Mouse (Mus musculus): ENCODE results near the gene Dpf3.

The Dpf3 gene

DNA sequence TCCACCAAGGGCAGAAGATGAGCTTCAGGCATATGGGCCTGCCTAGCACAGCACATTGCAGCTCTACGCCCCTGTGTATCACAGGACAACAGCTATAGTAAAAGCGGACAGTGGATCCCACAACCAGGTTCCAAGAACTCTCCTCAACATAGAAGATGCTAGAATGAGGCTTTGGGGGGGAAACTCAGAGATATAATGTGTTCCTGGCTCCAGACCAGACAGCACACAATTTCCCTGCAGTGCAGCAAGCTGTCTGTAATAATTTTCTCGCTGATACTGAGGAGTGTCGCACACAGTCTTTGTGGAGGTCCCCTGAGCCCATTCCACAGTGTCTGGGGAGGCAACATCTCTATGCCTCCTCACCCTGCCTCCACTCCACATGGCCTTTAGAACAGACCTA lies 146.6 kb downstream of the Dpf3 start:
- CTCF ChIA-PET, result no interaction called here

DNA sequence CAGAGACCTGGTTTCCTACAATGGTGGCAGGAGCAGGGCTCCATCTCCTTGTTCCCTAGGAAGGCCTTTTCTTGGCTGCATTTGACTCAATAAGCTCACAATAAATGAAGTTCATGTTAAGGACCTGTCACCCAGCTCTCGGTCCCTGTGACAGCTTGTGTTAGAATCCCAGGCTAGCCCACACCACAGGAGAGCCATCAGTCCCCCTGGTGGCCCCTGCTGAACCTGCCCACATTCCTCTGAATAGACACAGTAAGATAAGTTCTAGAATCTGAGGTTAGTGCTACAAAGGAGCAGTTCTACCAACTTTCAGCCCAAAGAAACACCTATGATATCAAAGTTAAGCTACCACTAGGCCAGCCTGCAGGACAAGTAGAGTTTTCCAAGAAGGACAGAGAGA lies 149.2 kb downstream of the Dpf3 start:
- CTCF ChIA-PET, result no interaction called here

DNA sequence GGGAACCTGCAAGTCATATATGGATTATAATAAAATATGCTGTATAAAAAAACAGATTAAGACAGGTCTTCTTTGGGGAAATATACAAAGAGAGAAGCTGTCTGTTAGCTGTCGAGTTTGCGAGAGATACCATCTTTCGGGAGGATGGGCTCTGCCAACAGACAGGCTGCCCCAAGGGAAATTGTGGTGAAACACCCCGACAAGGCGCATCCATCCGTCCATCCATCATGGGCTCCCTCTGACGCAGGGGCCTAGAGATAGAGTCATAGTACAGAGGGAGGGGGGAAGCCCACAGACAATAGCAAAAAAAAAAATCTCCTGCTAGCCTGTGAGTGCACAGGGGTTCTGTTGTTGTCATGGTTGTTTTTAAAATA lies 149.8 kb downstream of the Dpf3 start:
- CTCF ChIA-PET, result no interaction called here

GRCm38 (mm10) chr12:83337077-83337775 lies 150.3 kb downstream of the Dpf3 start:
- CTCF ChIA-PET, result no interaction called here

- CTCF ChIA-PET, result no interaction called here
Measured at GRCm38 (mm10) chr12:83330056-83330455, 157.5 kb downstream of the Dpf3 start.

DNA sequence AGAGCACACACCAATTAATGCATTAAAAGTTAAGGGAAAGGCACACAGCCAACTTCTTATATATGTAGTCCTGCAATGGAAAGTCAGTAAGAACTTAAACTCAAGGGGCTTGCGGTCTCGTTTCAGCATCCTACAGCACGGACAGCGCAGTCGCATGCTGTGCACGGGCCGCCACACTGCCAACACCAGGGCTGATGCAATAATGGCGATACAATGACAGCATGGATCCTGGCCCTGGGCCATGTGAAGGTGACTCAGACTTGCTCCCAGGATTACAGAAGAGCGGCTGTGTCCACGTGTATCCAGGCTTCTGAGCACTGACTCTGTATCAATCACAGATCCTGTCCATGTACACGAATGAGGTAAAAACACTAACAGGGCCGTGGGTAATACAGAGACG lies 158.6 kb downstream of the Dpf3 start:
- CTCF ChIA-PET, result no interaction called here

DNA sequence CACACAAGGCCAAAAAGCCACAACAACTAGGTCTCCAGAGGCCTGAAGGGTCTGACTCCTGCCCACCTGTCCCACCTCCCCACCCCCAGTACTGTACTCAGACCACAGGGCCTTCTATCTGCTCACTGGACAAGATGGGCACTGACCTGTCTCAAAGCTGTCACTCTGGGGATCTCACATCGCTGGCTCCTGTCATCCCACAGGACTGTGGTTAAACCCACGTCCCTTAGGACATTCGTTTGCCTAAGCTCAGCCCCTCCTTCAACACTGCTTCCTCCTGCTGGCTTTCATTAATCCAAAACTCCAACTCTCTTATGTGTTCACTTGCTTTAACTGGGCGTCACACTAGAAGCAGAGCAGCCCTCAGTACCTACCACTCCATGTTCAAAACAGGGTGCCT lies 159.0 kb downstream of the Dpf3 start:
- CTCF ChIA-PET, result no interaction called here

DNA sequence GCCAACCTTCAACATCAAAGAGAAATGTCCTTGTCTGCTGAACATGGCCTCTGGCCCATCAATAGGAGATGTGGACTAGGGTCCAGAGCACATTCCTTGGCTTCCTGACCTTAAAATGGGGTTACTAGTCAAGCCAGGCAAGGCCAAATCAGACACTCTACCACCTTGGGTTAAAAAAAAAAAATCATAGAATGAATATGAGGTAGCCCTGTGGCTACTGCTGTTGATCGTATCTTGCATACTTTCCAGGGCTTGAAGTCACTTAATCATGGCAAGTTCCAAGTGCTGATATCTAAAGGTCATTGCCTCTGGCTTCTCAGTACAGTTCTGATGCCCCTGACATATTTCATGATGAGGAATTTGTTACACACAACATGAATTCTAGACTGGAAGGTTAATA lies 160.1 kb downstream of the Dpf3 start:
- CTCF ChIA-PET, result no interaction called here

GRCm38 (mm10) chr12:83320725-83321124 lies 166.8 kb downstream of the Dpf3 start:
- CTCF ChIA-PET, result no interaction called here

DNA sequence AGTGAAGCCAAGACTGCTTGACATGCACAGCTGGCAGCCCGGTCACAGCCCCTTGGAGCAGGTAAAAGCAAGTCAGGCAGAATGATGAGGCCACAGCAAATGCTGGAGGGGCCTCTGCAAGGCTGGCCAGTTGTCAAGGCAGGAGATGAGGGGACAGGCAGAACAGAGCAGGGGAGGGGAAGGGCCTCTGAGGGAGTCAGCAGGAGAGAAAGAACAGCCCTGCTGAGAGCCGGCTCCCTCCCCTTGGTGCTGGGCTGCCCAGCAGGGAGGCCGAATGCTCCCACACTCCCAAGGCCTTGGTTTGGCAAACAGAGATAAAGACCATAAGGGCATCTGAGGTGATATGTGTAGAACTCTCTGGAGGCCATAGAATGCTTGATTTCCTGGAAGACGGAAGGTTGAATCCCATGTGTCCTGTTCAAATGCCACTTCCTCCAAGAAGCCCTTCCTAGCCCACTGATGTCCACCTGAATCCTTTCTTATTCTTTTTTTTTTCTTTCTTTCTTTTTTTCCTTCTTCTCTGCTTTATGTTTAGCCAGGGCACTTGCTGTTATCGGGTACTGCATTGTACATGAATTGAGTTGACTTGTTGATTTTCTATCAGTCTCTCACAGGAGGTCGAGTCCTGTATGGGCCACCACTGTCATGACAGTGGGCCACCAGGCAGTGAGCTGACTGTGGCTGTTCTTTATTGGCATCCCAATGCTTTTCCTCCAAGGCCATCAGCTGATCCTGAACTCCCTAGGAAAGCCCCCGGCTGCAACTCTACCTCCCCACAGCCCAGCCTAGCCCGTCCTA lies 169.7 kb downstream of the Dpf3 start:
- CTCF ChIA-PET, result no interaction called here

DNA sequence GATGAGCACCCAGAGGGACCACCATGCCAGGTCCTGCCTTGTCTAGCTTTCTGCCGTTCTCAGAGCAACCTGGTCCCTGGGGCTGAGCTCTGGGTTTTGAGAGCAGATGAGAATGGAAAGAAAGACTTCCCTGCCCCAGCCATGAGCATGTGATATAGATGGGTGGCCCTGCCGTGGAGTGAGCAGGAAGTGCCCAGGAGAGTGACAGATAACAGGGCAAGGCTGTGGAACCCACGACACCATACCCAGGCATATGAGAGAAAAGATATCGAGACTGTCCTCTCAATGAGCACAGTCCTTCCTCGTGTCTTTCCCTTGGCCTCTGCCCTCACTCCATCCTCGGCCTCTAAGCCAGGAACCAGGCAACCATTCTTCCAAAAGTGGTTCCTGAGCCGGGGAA lies 172.8 kb downstream of the Dpf3 start:
- CTCF ChIA-PET, result interaction anchor here (0.6 kb wide), 1 partner anchor 15 kb away, joined by 3 read pairs; no protein-coding TSS in a partner anchor

DNA sequence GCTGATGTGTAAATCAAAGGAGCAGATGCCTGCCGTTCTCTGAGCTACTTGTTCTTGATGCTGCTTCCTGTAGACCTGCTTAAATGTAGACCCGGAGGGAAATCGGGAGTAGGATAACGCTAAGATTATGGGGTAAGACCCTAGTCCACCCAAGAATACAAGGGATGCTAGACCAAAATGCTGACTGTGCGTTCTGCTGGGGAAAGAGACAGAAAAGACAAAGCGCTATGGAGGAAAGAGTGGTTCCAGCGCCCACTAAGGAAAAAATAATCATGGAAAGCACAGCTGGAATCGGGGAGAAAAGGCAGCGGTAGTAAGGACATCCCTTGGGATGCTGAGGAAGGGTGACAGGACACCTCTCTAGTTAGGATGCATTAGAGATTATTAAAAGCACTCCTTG lies 174.7 kb downstream of the Dpf3 start:
- CTCF ChIA-PET, result no interaction called here

GRCm38 (mm10) chr12:83310567-83310966 lies 176.9 kb downstream of the Dpf3 start:
- CTCF ChIA-PET, result no interaction called here

DNA sequence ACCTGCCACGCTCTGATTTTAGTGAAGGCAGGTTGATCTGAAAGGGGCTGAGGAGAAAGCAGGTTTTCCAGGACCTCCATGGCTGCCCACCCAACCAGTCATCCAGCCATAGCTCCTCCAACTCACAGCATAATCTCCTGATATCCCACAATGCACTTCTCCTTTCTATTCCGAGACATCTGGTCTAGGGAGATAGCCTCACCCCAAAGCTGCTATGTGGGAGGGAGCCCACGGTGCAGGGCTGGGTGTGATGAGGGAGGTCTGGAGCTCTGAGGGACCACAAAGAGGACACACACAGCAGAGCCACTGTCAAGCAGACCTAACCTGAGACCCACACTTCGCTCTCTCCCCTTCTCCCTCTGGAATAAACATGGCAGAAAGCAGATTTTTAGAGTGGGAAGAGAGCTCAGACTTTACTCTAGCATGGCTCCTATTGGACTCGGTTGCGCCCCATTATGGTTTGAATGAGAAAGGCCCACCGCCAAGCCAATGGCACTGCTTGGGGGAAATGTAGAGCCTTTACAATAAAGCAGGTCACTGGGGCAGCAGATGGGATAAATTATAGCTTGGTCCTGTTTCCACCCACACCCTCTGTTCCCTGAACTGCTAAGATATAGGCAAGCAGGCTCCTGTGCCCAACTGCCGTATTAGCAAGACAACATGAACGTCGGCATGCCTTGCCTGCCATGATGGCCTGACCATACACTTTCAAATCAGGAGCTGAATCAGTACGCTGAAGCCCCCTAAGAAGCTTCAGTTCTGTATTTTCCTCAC lies 178.3 kb downstream of the Dpf3 start:
- CTCF ChIA-PET, result no interaction called here

- CTCF ChIA-PET, result no interaction called here
Measured at GRCm38 (mm10) chr12:83308627-83309026, 178.9 kb downstream of the Dpf3 start.

- CTCF ChIA-PET, result interaction anchor here (0.5 kb wide), 1 partner anchor 8 kb away, joined by 3 read pairs; no protein-coding TSS in a partner anchor
Measured at GRCm38 (mm10) chr12:83303221-83303620, 184.3 kb downstream of the Dpf3 start.

DNA sequence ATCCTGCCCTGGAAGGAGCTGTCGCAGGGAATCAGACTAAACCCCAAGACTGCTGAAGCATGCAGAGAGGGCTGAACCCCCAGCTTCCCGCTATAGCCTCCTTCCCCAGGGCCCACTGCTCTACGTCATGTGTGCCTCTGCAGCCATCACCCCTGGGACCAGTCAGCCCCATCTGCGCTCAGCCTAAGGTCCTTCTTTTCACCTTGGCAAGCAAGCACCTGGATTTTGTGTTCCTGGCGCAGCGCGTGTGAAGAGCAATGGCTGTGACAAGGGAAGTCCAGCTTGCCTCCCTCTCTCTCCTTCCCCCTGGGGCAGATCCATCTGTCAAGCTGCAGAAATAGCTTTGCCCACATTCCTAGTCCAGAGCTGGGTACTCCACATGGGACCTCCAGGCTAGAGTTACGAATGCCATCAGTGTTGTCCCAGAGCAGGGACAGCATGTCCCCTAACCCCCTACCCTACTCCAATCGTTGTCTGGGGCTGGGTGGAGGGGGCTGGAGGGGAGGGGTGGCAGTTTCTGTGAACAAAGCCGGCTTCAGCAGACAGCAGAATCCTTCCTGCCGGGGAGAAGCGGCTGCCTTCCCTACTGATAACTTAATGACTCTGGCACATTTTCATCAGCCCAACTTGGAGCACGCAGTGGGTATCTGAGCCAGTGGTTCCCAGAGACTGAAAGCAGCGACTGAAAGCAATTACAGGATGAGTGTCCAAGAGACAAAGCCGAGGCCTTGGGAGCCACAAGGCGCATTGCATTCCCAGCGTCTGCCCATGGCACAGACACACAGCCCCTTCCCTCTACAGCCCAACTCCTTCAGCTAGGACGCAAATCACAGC lies 185.0 kb downstream of the Dpf3 start:
- CTCF ChIA-PET, result no interaction called here

DNA sequence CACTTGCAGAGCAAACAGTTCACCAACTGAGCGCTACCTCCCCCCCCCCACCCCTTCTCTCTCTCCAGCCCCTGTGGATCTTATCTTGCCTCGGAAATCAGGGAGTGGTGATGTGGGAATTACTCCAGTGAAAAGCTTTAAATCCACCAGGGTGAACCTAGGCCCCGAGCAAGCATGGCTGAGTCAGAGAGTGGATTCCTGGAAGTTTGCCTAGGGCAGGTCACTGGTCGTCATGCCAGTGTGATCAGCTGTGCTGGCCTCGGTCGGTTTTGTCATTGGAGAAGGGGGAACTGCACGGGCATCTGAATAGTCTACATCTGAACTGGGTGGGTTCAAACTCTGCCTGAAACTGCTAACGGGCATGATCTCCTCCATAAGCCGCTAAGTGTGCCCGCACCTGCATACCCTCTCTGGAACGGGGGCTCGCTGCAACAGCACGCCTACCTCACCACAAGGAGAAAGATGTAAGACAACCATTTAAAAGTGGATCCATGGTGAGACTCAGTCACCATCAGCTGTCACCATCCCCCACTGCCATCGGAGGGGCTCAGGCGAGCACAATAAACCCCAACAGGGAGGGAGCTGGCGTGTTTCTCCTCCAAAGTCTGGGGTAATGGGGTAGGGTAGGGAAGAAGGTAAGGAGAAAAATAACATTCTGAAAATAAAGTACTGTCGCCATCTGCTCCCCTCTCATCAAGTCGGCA lies 185.7 kb downstream of the Dpf3 start:
- CTCF ChIA-PET, result no interaction called here

DNA sequence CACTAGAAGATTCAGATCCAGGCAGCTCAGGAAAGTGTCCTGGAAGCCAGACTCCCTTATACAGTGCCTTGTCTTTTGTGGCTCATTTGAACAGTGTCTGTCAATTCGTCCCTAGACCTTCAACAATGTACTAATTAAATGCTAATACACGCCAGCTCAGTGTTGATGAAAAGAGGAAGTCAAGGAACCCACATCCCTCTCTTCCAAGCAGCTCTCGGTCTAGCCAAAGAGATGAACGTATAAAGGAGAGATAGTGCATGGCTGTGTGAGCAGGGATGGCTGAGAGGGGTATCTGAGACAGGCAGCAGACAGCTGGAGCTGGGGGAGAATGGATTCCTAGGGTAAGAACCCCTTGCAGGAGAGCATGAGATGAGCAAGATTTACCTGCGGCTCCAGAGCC lies 189.2 kb downstream of the Dpf3 start:
- CTCF ChIA-PET, result interaction anchor here (0.7 kb wide), 1 partner anchor 77 kb away, joined by 4 read pairs; no protein-coding TSS in a partner anchor

DNA sequence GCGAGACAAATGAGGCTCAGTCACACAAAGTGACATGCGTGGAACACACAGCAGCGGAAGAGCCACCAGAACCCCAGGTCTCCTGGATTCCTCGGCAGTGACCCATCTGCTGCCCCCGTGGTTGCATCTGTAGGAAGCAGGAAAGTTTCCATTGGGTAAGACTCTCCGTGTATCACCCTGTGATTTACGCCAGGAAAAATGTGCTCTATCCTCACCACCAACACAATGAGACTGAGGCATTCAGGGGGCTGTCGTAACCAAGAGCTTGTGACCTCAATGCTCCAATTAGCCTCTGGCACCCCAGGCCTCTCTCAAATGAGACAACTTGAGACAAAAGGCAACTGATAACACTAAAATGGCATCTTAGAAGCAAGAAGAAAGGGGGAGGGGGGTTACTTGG lies 192.5 kb downstream of the Dpf3 start:
- CTCF ChIA-PET, result interaction anchor here (0.7 kb wide), 1 partner anchor 9 kb away, joined by 3 read pairs; no protein-coding TSS in a partner anchor

- CTCF ChIA-PET, result no interaction called here
Measured at GRCm38 (mm10) chr12:83291915-83292314, 195.6 kb downstream of the Dpf3 start.
